Mouse (Mus musculus) heart, postnatal 36 days (tissue): ENCODE measurements around the gene Gm4177. TPM values are rescaled to one million over a fixed set of nuclear protein-coding genes. Genes with fewer than 3 reads are reported as not detected.
"Not testable (repeated sequence)": the region's sequence is repeated elsewhere in the genome, so short reads cannot be mapped to it uniquely, and the experiment has no call there.

ENCODE experiments used
- DNase-seq, 2 experiments: peaks; one replicate each; pipeline ENCODE4 v3.0.0; 2021 to 2022
- intact Hi-C: fragments of 180-260 bp; cut with DNase I; formaldehyde crosslinking; loops from one replicate; pipeline ENCODE4 v1.15.1; 2025
- total RNA-seq, 2 experiments: library from RNA; stranded (reverse); gene quantifications; 2 replicates each; pipeline ENCODE4 v1.2.3; 2021

Gene Gm4177
- total RNA-seq = not detected

GRCm38 (mm10) chr7:21796628-21797027 lies at the start of gene Gm4177:
Gene Gm4177 (minus strand): TSS chr7:21796728.
- DNase-seq = not testable (repeated sequence)

GRCm38 (mm10) chr7:21844167-21844566 lies 47.6 kb upstream of the Gm4177 start, which contains the start of gene Gm5725:
Gene Gm5725 (minus strand): TSS chr7:21844267.
- intact Hi-C loops, DNase-seq: not testable (repeated sequence)

More at GRCm38 (mm10) chr7:21796628-21797027, at the start of gene Gm4177:
- intact Hi-C loops = not testable (repeated sequence)

- DNase-seq, intact Hi-C loops: not testable (repeated sequence)
Measured at GRCm38 (mm10) chr7:21832051-21832450, 35.5 kb upstream of the Gm4177 start, which contains the start of gene Vmn1r135. Gene Vmn1r135 (plus strand): TSS chr7:21832351.

- DNase-seq, intact Hi-C loops: not testable (repeated sequence)
Measured at GRCm38 (mm10) chr7:21761375-21761774, 35.2 kb downstream of the Gm4177 start, which contains the start of gene Gm4175. Gene Gm4175 (minus strand): TSS chr7:21761475.

Other genes starting within 250 kb of the Gm4177 start
- not detected for gene Vmn1r132, start 182.6 kb downstream of the Gm4177 start, total RNA-seq
- not detected for gene Gm4175, start 35.3 kb downstream of the Gm4177 start, total RNA-seq
- gene Vmn1r135, start 35.6 kb upstream of the Gm4177 start, total RNA-seq = not detected
- not detected for gene Gm5725, start 47.5 kb upstream of the Gm4177 start, total RNA-seq
- not detected for gene Gm5891, start 124.6 kb upstream of the Gm4177 start, total RNA-seq
- not detected for gene Vmn1r137, start 197.9 kb upstream of the Gm4177 start, total RNA-seq
- gene Vmn1r138, start 232.2 kb upstream of the Gm4177 start, total RNA-seq = not detected